In the genomic region with DNA sequence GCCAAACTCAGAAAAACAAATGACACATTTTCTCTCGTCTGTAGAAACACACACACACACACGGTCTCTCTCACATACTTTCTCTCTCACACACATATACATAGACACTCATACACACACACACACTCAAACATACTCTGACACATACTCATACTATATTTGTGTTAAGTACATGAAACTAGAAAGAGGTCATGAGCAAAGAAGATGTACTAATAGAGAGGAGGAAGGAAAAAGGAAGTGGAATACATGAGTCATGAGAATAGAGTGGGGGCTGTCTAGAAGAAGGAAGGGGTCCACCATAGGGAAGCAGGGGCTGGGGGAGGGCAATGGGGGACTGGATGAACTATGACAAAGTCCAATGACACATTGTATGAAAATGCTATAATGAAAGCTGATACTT, we compare ENCODE assay signal across 22 mouse cellular contexts. TPM values are rescaled to one million over a fixed set of nuclear protein-coding genes. Genes with fewer than 3 reads are reported as not detected.
DNase-seq lines count a peak whose midpoint lies in the region; ATAC-seq and TF ChIP-seq lines count a peak whose summit lies in the region.
"Had no signal": no experiment of that assay in that cellular context is flagged by ENCODE, and none has a peak within 500 bp of the region (broad histone marks: within the 10 kb centered on the region; RNA-seq: fewer than 3 reads in every experiment).

No protein-coding gene starts in this region.

- no peak for DNase-seq in liver, embryonic 14.5 days (ENCODE audit: low read depth in 3 of 3, low spot score in 3 of 3)
- peak; percentile 46 for DNase-seq in CH12.LX (ENCODE audit: extremely low read depth)
- no peak for DNase-seq in kidney, adult 11 months
- DNase-seq: adrenal gland, postnatal 25 days; cerebellum, adult 9-10 months; heart, adult 11 months; kidney, postnatal 14 days; right cerebral cortex, adult 18-20 months had no signal

- dilution Hi-C loops in CH12.LX (cut with MboI; ENCODE audit: extremely low pct_ligation_motif_present, extremely low pct_unique_long_range_greater_than_20kb, low sequenced_read_pairs) = no loop called here

- no peak for TF ChIP-seq EP300 in liver, embryonic 14.5 days (IDR thresholded peaks at IDR 0.05; ENCODE audit: low read depth)
- TF ChIP-seq EP300 in CH12.LX (IDR thresholded peaks at IDR 0.05; ENCODE audit: low read length) = peak; percentile 89

- no peak overlapping the region for H3K4me2 ChIP-seq in liver, embryonic 14.5 days (ENCODE audit: low read depth)
- H3K4me2 ChIP-seq in liver, embryonic 12.5 days = no peak overlapping the region
- H3K4me2 ChIP-seq in CH12.LX (ENCODE audit: insufficient read depth, low read depth, poor library complexity, severe bottlenecking) = peak overlapping the region; percentile 62
- no peak overlapping the region for H3K4me2 ChIP-seq in forebrain, embryonic 13.5 days
- H3K4me2 ChIP-seq: forebrain, embryonic 15.5 days; hindbrain, embryonic 12.5 days had no signal

- no peaks in the 10 kb centered on the region for H3K36me3 ChIP-seq in liver, embryonic 14.5 days (replicated peaks; ENCODE audit: control insufficient read depth, insufficient read depth, low read depth)
- H3K36me3 ChIP-seq in liver, embryonic 12.5 days = no peaks in the 10 kb centered on the region
- H3K36me3 ChIP-seq in CH12.LX (replicated peaks in 1 of 2; ENCODE audit: control insufficient read depth in 1 of 2, insufficient read depth in 1 of 2, low read length in 1 of 2) = no peaks in the 10 kb centered on the region
- no peaks in the 10 kb centered on the region for H3K36me3 ChIP-seq in small intestine, adult 2 months (ENCODE audit: control insufficient read depth, insufficient read depth, low read length)
- no peaks in the 10 kb centered on the region for H3K36me3 ChIP-seq in forebrain, embryonic 13.5 days (ENCODE audit: poor library complexity, severe bottlenecking)
- H3K36me3 ChIP-seq: forebrain, embryonic 15.5 days; heart, embryonic 15.5 days; hindbrain, embryonic 12.5 days; limb, embryonic 10.5 days had no signal

- H3K9me3 ChIP-seq in liver, embryonic 14.5 days (ENCODE audit: control insufficient read depth, low read length) = no peaks in the 10 kb centered on the region
- H3K9me3 ChIP-seq in liver, embryonic 12.5 days (replicated peaks) = 0 out of 2 replicates have a peak, but pooled peaks cover 3% of the 10 kb centered on the region
- H3K9me3 ChIP-seq in CH12.LX (replicated peaks; ENCODE audit: low read length) = no peaks in the 10 kb centered on the region
- no peaks in the 10 kb centered on the region for H3K9me3 ChIP-seq in forebrain, embryonic 13.5 days (replicated peaks)
- H3K9me3 ChIP-seq: forebrain, embryonic 15.5 days; heart, embryonic 15.5 days; limb, embryonic 10.5 days had no signal

- 27% methylated on average over 2 of the region's 2 CpGs for WGBS in liver, embryonic 14.5 days (ENCODE audit: insufficient replicate concordance)
- 49% methylated on average over 2 of the region's 2 CpGs for WGBS in liver, embryonic 12.5 days (ENCODE audit: insufficient replicate concordance)
- 70% methylated on average over 2 of the region's 2 CpGs for WGBS in small intestine, adult 2 months
- WGBS in forebrain, embryonic 13.5 days = 83% methylated on average over 2 of the region's 2 CpGs

- H3K27me3 ChIP-seq in liver, embryonic 14.5 days (ENCODE audit: control insufficient read depth, insufficient read depth, low read length) = no peaks in the 10 kb centered on the region
- no peaks in the 10 kb centered on the region for H3K27me3 ChIP-seq in liver, embryonic 12.5 days (replicated peaks)
- H3K27me3 ChIP-seq in CH12.LX (replicated peaks) = no peaks in the 10 kb centered on the region
- no peaks in the 10 kb centered on the region for H3K27me3 ChIP-seq in small intestine, adult 2 months (ENCODE audit: control insufficient read depth, insufficient read depth, low read length)
- H3K27me3 ChIP-seq in forebrain, embryonic 13.5 days = no peaks in the 10 kb centered on the region
- H3K27me3 ChIP-seq: forebrain, embryonic 15.5 days; heart, embryonic 15.5 days; hindbrain, embryonic 12.5 days had no signal

- H3K79me2 ChIP-seq in CH12.LX (replicated peaks; ENCODE audit: control insufficient read depth, extremely low read depth, insufficient read depth, poor library complexity, severe bottlenecking) = no peaks in the 10 kb centered on the region

- no peak overlapping the region for H3K4me3 ChIP-seq in liver, embryonic 14.5 days (ENCODE audit: insufficient read depth in 1 of 2, low read depth in 2 of 2, low read length in 2 of 2)
- no peak overlapping the region for H3K4me3 ChIP-seq in liver, embryonic 12.5 days
- no peak overlapping the region for H3K4me3 ChIP-seq in CH12.LX (replicated peaks in 1 of 3; ENCODE audit: low read depth in 2 of 3, low read length in 2 of 3, poor library complexity in 1 of 3)
- H3K4me3 ChIP-seq in small intestine, adult 2 months (ENCODE audit: low read depth, low read length) = no peak overlapping the region
- H3K4me3 ChIP-seq in forebrain, embryonic 13.5 days = no peak overlapping the region
- H3K4me3 ChIP-seq: forebrain, embryonic 15.5 days; heart, embryonic 15.5 days; hindbrain, embryonic 12.5 days; left cerebral cortex, adult 2 months; limb, embryonic 10.5 days had no signal

- no peak for TF ChIP-seq POLR2A in CH12.LX (IDR thresholded peaks at IDR 0.05; ENCODE audit: low read depth, low read length)
- no peak for TF ChIP-seq POLR2A in small intestine, adult 2 months (IDR thresholded peaks at IDR 0.05; ENCODE audit: low read depth, low read length)

- no peak for TF ChIP-seq CTCF in liver, embryonic 14.5 days (IDR thresholded peaks at IDR 0.05; ENCODE audit: low read depth)
- no peak for TF ChIP-seq CTCF in CH12.LX (conservative IDR thresholded peaks at IDR 0.05 in 1 of 2, IDR thresholded peaks at IDR 0.05 in 1 of 2; ENCODE audit: low read depth in 2 of 2, low read length in 2 of 2)
- TF ChIP-seq CTCF in small intestine, adult 2 months (IDR thresholded peaks at IDR 0.05; ENCODE audit: extremely low read depth, insufficient read length, insufficient replicate concordance, low read depth, low read length) = no peak

- no peak overlapping the region for H3K27ac ChIP-seq in liver, embryonic 14.5 days
- no peak overlapping the region for H3K27ac ChIP-seq in liver, embryonic 12.5 days
- no peak overlapping the region; the same call in 1 of the 2 replicates for H3K27ac ChIP-seq in CH12.LX (ENCODE audit: insufficient read depth, low read depth)
- peak overlapping the region; percentile 12; the same call in 1 of the 2 replicates for H3K27ac ChIP-seq in small intestine, adult 2 months (ENCODE audit: insufficient read depth, low read depth, low read length)
- no peak overlapping the region for H3K27ac ChIP-seq in forebrain, embryonic 13.5 days
- H3K27ac ChIP-seq: forebrain, embryonic 15.5 days; hindbrain, embryonic 12.5 days; left cerebral cortex, adult 2 months; limb, embryonic 10.5 days had no signal

- H3K9ac ChIP-seq in liver, embryonic 14.5 days (replicated peaks) = no peak overlapping the region
- H3K9ac ChIP-seq in liver, embryonic 12.5 days = no peak overlapping the region
- peak overlapping the region; percentile 43 for H3K9ac ChIP-seq in CH12.LX (ENCODE audit: insufficient read depth, low read depth)
- H3K9ac ChIP-seq in forebrain, embryonic 13.5 days = no peak overlapping the region
- H3K9ac ChIP-seq: forebrain, embryonic 15.5 days; heart, embryonic 15.5 days; hindbrain, embryonic 12.5 days; lung, embryonic 14.5 days had no signal

- peak; percentile 19; the same call in 1 of the 2 replicates for ATAC-seq in liver, embryonic 14.5 days (ENCODE audit: insufficient read depth)
- ATAC-seq in liver, embryonic 12.5 days = no peak
- ATAC-seq in hematopoietic stem cell, adult 5-6 weeks (replicated peaks in 1 of 2; ENCODE audit: insufficient read depth in 1 of 2, low FRiP score in 2 of 2, low TSS enrichment in 1 of 2, low read depth in 1 of 2, poor library complexity in 2 of 2, severe bottlenecking in 2 of 2) = peak; percentile 54 to 69; a peak in 3 of 4 replicates
- ATAC-seq in forebrain, embryonic 13.5 days = no peak
- ATAC-seq: forebrain, embryonic 15.5 days; inflammation-experienced regulatory T-cells, adult 6 months had no signal

- TF ChIP-seq RAD21 in CH12.LX (IDR thresholded peaks at IDR 0.05; ENCODE audit: low read depth, low read length) = no peak

- in situ Hi-C loops in CH12.LX (cut with MboI; ENCODE audit: low pct_ligation_motif_present, low pct_unique_long_range_greater_than_20kb, low sequenced_read_pairs) = loop anchor here (25.0 kb wide), 1 partner anchor 1260 kb away; no protein-coding TSS in a partner anchor

- peaks cover 0 to 11% of the 10 kb centered on the region in 2 experiments; a peak in 2 of 4 replicates for H3K4me1 ChIP-seq in liver, embryonic 14.5 days (replicated peaks; ENCODE audit: control insufficient read depth in 2 of 2, insufficient read depth in 2 of 2, low read length in 1 of 2)
- peaks cover 13% of the 10 kb centered on the region for H3K4me1 ChIP-seq in liver, embryonic 12.5 days
- peaks cover 10 to 17% of the 10 kb centered on the region in 2 experiments for H3K4me1 ChIP-seq in CH12.LX (ENCODE audit: control insufficient read depth in 1 of 2, insufficient read depth in 2 of 2)
- H3K4me1 ChIP-seq in small intestine, adult 2 months (ENCODE audit: control insufficient read depth, insufficient read depth, insufficient read length, low read length) = peaks cover 7% of the 10 kb centered on the region; the same call in 1 of the 2 replicates
- H3K4me1 ChIP-seq in forebrain, embryonic 13.5 days = no peaks in the 10 kb centered on the region
- H3K4me1 ChIP-seq: forebrain, embryonic 15.5 days; hindbrain, embryonic 12.5 days; limb, embryonic 10.5 days had no signal

RNA-seq across cellular contexts. Expression of a gene that starts 9.3 kb away (rescaled TPM):
- polyA plus RNA-seq in liver, embryonic 14.5 days (2012; rRNA removed) = 43.3 and 80.7 TPM in 2 replicates
- polyA plus RNA-seq in liver, embryonic 14.5 days (2014; fragmentation: Nextera tagmentation; extraction: Ambion mirVana) = 176 and 181 TPM in 2 replicates
- polyA plus RNA-seq in liver, embryonic 12.5 days (2016; fragmentation: Nextera tagmentation; extraction: Ambion mirVana) = 157 and 159 TPM in 2 replicates
- 37.3 and 39.5 TPM in 2 replicates for total RNA-seq in CH12.LX (2012; rRNA removed)
- total RNA-seq in CH12.LX (2014; rRNA removed) = 62.4 and 66.7 TPM in 2 replicates
- polyA plus RNA-seq in CH12.LX (2012; ENCODE audit: insufficient read length, low read depth) = 63.9 and 65.7 TPM in 2 replicates
- total RNA-seq in hematopoietic stem cell, adult 5-6 weeks (2017) = 78.5 and 109 TPM in 2 replicates
- 39.5 and 40.8 TPM in 2 replicates for polyA plus RNA-seq in small intestine, adult 2 months (2012; rRNA removed)
- 129 and 133 TPM in 2 replicates for polyA plus RNA-seq in forebrain, embryonic 13.5 days (2015; fragmentation: Nextera tagmentation; extraction: Ambion mirVana)

RNA-seq across cellular contexts. Expression of a gene that starts 45.0 kb away (rescaled TPM):
- 1.6 and 2.0 TPM in 2 replicates for polyA plus RNA-seq in liver, embryonic 14.5 days (2012; rRNA removed)
- polyA plus RNA-seq in liver, embryonic 14.5 days (2014; fragmentation: Nextera tagmentation; extraction: Ambion mirVana) = 1.0 and 1.3 TPM in 2 replicates
- 2.4 and 2.9 TPM in 2 replicates for polyA plus RNA-seq in liver, embryonic 12.5 days (2016; fragmentation: Nextera tagmentation; extraction: Ambion mirVana)
- total RNA-seq in CH12.LX (2012; rRNA removed) (not detected in 2 replicates), CH12.LX (2014; rRNA removed) (not detected in 2 replicates)
- not detected in 2 replicates for polyA plus RNA-seq in CH12.LX (2012; ENCODE audit: insufficient read length, low read depth)
- total RNA-seq in hematopoietic stem cell, adult 5-6 weeks (2017) = not detected in 2 replicates
- polyA plus RNA-seq in small intestine, adult 2 months (2012; rRNA removed) = 1.6 and 1.9 TPM in 2 replicates
- polyA plus RNA-seq in forebrain, embryonic 13.5 days (2015; fragmentation: Nextera tagmentation; extraction: Ambion mirVana) = 1.6 and 1.7 TPM in 2 replicates

RNA-seq across cellular contexts. Expression of a gene that starts 57.1 kb away (rescaled TPM):
- polyA plus RNA-seq in liver, embryonic 14.5 days (2012; rRNA removed) = not detected in 2 replicates
- polyA plus RNA-seq in liver, embryonic 14.5 days (2014; fragmentation: Nextera tagmentation; extraction: Ambion mirVana) = not detected in 2 replicates
- 0.06 TPM in 1 of 2 replicates, not detected in the other for polyA plus RNA-seq in liver, embryonic 12.5 days (2016; fragmentation: Nextera tagmentation; extraction: Ambion mirVana)
- total RNA-seq in CH12.LX (2012; rRNA removed) = 0.08 and 0.25 TPM in 2 replicates
- 0.49 and 0.54 TPM in 2 replicates for total RNA-seq in CH12.LX (2014; rRNA removed)
- polyA plus RNA-seq in CH12.LX (2012; ENCODE audit: insufficient read length, low read depth) = 1.1 and 1.8 TPM in 2 replicates
- total RNA-seq in hematopoietic stem cell, adult 5-6 weeks (2017) = not detected in 2 replicates
- polyA plus RNA-seq in small intestine, adult 2 months (2012; rRNA removed) = 0.20 and 68.1 TPM in 2 replicates
- not detected in 2 replicates for polyA plus RNA-seq in forebrain, embryonic 13.5 days (2015; fragmentation: Nextera tagmentation; extraction: Ambion mirVana)
- total RNA-seq: adrenal gland, postnatal 25 days; left cerebral cortex, adult 2 months; midbrain, postnatal 0 days had no signal
- polyA plus RNA-seq: C2C12; heart, embryonic 15.5 days; hindbrain, embryonic 12.5 days; inflammation-experienced regulatory T-cells, adult 6 months; limb, embryonic 10.5 days; lung, embryonic 14.5 days; spleen, adult 2 months had no signal

Comparison
In these comparisons a context has a peak if more than half of its experiments do, and no peak if none do; other contexts are left out.
1. ATAC-seq: peak in liver, embryonic 14.5 days (single experiment) and hematopoietic stem cell, adult 5-6 weeks (2 of 2); none in liver, embryonic 12.5 days (single experiment) and forebrain, embryonic 13.5 days (single experiment).